In genomic region chr15:101369382-101370100, GRCm38 (mm10) we compare ENCODE assay signal across 10 mouse cellular contexts. TPM values are rescaled to one million over a fixed set of nuclear protein-coding genes. Genes with fewer than 3 reads are reported as not detected.
A peak's percentile ranks its signal among the peaks of the same experiment; 100 is the strongest.
DNase-seq lines count a peak whose midpoint lies in the region; ATAC-seq and TF ChIP-seq lines count a peak whose summit lies in the region.
"Had no signal": no experiment of that assay in that cellular context is flagged by ENCODE, and none has a peak within 500 bp of the region (broad histone marks: within the 10 kb centered on the region; RNA-seq: fewer than 3 reads in every experiment).

No protein-coding gene starts in this region.

- peak overlapping the region; percentile 77 for H3K27ac ChIP-seq in embryonic facial prominence, embryonic 14.5 days (replicated peaks; ENCODE audit: low read depth, low read length)
- peak overlapping the region; percentile 94 for H3K27ac ChIP-seq in stomach, embryonic 16.5 days (ENCODE audit: low read length)
- no peak overlapping the region for H3K27ac ChIP-seq in forebrain, embryonic 15.5 days (replicated peaks)
- H3K27ac ChIP-seq: midbrain, embryonic 13.5 days had no signal

- no peak overlapping the region; the same call in 1 of the 2 replicates for H3K9ac ChIP-seq in embryonic facial prominence, embryonic 14.5 days (ENCODE audit: low read depth, low read length)
- H3K9ac ChIP-seq in stomach, embryonic 16.5 days (ENCODE audit: low read length), result peak overlapping the region; percentile 70
- H3K9ac ChIP-seq in forebrain, embryonic 15.5 days (replicated peaks), result no peak overlapping the region
- H3K9ac ChIP-seq: midbrain, embryonic 13.5 days had no signal

- no peak for TF ChIP-seq POLR2A in lung, adult 2 months (IDR thresholded peaks at IDR 0.05; ENCODE audit: borderline replicate concordance, extremely low read depth, low read depth, low read length)

- no peaks in the 10 kb centered on the region for H3K36me3 ChIP-seq in embryonic facial prominence, embryonic 14.5 days (ENCODE audit: control insufficient read depth, insufficient read depth, low read length)
- H3K36me3 ChIP-seq in stomach, embryonic 16.5 days (ENCODE audit: control insufficient read depth, insufficient read depth, low read length), result no peaks in the 10 kb centered on the region
- H3K36me3 ChIP-seq in forebrain, embryonic 15.5 days, result no peaks in the 10 kb centered on the region
- H3K36me3 ChIP-seq: midbrain, embryonic 13.5 days had no signal

- H3K4me3 ChIP-seq in lung, adult 2 months (replicated peaks; ENCODE audit: extremely low read depth, low read depth, low read length), result no peak overlapping the region
- no peak overlapping the region for H3K4me3 ChIP-seq in embryonic facial prominence, embryonic 14.5 days (ENCODE audit: low read depth, low read length)
- H3K4me3 ChIP-seq in stomach, embryonic 16.5 days (replicated peaks; ENCODE audit: low read length), result peak overlapping the region; percentile 28
- H3K4me3 ChIP-seq in forebrain, embryonic 15.5 days, result no peak overlapping the region
- H3K4me3 ChIP-seq: midbrain, embryonic 13.5 days had no signal

- WGBS in lung, adult 2 months, result 49% methylated on average over 12 of the region's 12 CpGs
- 29% methylated on average over 9 of the region's 12 CpGs for WGBS in embryonic facial prominence, embryonic 14.5 days
- 38% methylated on average over 12 of the region's 12 CpGs for WGBS in stomach, embryonic 16.5 days
- WGBS in forebrain, embryonic 15.5 days, result 32% methylated on average over 12 of the region's 12 CpGs

- H3K9me3 ChIP-seq in embryonic facial prominence, embryonic 14.5 days (ENCODE audit: control insufficient read depth, low read length), result no peaks in the 10 kb centered on the region
- no peaks in the 10 kb centered on the region for H3K9me3 ChIP-seq in stomach, embryonic 16.5 days (replicated peaks; ENCODE audit: control insufficient read depth, low read length)
- no peaks in the 10 kb centered on the region for H3K9me3 ChIP-seq in forebrain, embryonic 15.5 days
- H3K9me3 ChIP-seq: midbrain, embryonic 13.5 days had no signal

- peak; percentile 65 to 75 for DNase-seq in lung, adult 18-20 months
- DNase-seq in lung, adult 2 months, result no peak
- DNase-seq in embryonic facial prominence, embryonic 14.5 days (ENCODE audit: low spot score), result no peak
- peak; percentile 56 to 57 for DNase-seq in heart, postnatal 14 days
- no peak for DNase-seq in spleen, postnatal 10 days (ENCODE audit: low spot score in 2 of 2)
- DNase-seq: thymus, postnatal 4 days had no signal

- no peak; the same call in 1 of the 2 replicates for ATAC-seq in embryonic facial prominence, embryonic 14.5 days (ENCODE audit: low read depth)
- no peak for ATAC-seq in stomach, embryonic 16.5 days (ENCODE audit: insufficient read depth, low FRiP score)
- no peak for ATAC-seq in forebrain, embryonic 15.5 days (replicated peaks)
- ATAC-seq: midbrain, embryonic 13.5 days had no signal

- no peak for TF ChIP-seq CTCF in lung, adult 2 months (IDR thresholded peaks at IDR 0.05; ENCODE audit: insufficient read depth, low read length)

- intact Hi-C loops in heart, postnatal 14 days (cut with DNase I), result no loop called here

- H3K27me3 ChIP-seq in embryonic facial prominence, embryonic 14.5 days (replicated peaks; ENCODE audit: control insufficient read depth, insufficient read depth, low read length), result 0 out of 2 replicates have a peak, but pooled peaks cover 2% of the 10 kb centered on the region
- no peaks in the 10 kb centered on the region for H3K27me3 ChIP-seq in stomach, embryonic 16.5 days (ENCODE audit: control insufficient read depth, insufficient read depth, low read length)
- H3K27me3 ChIP-seq in forebrain, embryonic 15.5 days, result no peaks in the 10 kb centered on the region

- peaks cover 52% of the 10 kb centered on the region for H3K4me1 ChIP-seq in lung, adult 2 months (ENCODE audit: control insufficient read depth, insufficient read depth, low read length)
- peaks cover 26% of the 10 kb centered on the region for H3K4me1 ChIP-seq in embryonic facial prominence, embryonic 14.5 days (ENCODE audit: control insufficient read depth, insufficient read depth, low read length)
- peaks cover 54% of the 10 kb centered on the region for H3K4me1 ChIP-seq in stomach, embryonic 16.5 days (ENCODE audit: control insufficient read depth, insufficient read depth, low read length)
- peaks cover 8% of the 10 kb centered on the region; the same call in 1 of the 2 replicates for H3K4me1 ChIP-seq in forebrain, embryonic 15.5 days
- H3K4me1 ChIP-seq: midbrain, embryonic 13.5 days had no signal

- peak overlapping the region; percentile 28; the same call in 1 of the 2 replicates for H3K4me2 ChIP-seq in embryonic facial prominence, embryonic 14.5 days (ENCODE audit: low read depth, low read length)
- peak overlapping the region; percentile 42 for H3K4me2 ChIP-seq in stomach, embryonic 16.5 days (ENCODE audit: low read depth, low read length)
- no peak overlapping the region for H3K4me2 ChIP-seq in forebrain, embryonic 15.5 days (replicated peaks)
- H3K4me2 ChIP-seq: midbrain, embryonic 13.5 days had no signal

RNA-seq across cellular contexts. Expression of gene Krt80, which starts 0.4 kb away (rescaled TPM):
- 130 and 155 TPM in 2 replicates for polyA plus RNA-seq in lung, adult 2 months (2012; rRNA removed)
- 5.5 and 9.5 TPM in 2 replicates for polyA plus RNA-seq in embryonic facial prominence, embryonic 14.5 days (2014; fragmentation: Nextera tagmentation; extraction: Ambion mirVana)
- total RNA-seq in heart, postnatal 14 days (2021), result 1 to 10 TPM; 1.1 to 1.6 TPM
- 37.4 and 64.5 TPM in 2 replicates for polyA plus RNA-seq in stomach, embryonic 16.5 days (2015; fragmentation: Nextera tagmentation; extraction: Ambion mirVana)
- 0.08 TPM in 1 of 2 replicates, not detected in the other for polyA plus RNA-seq in forebrain, embryonic 15.5 days (2015; fragmentation: Nextera tagmentation; extraction: Ambion mirVana)
- polyA plus RNA-seq: forebrain, embryonic 11.5 days had no signal

RNA-seq across cellular contexts. Expression of gene Krt7, which starts 41.3 kb away (rescaled TPM):
- polyA plus RNA-seq in lung, adult 2 months (2012; rRNA removed), result 136 and 143 TPM in 2 replicates
- 25.1 and 33.0 TPM in 2 replicates for polyA plus RNA-seq in embryonic facial prominence, embryonic 14.5 days (2014; fragmentation: Nextera tagmentation; extraction: Ambion mirVana)
- total RNA-seq in heart, postnatal 14 days (2021), result 1 to 10 TPM; 3.2 to 3.4 TPM
- polyA plus RNA-seq in stomach, embryonic 16.5 days (2015; fragmentation: Nextera tagmentation; extraction: Ambion mirVana), result 378 and 523 TPM in 2 replicates
- 0.26 and 0.46 TPM in 2 replicates for polyA plus RNA-seq in forebrain, embryonic 15.5 days (2015; fragmentation: Nextera tagmentation; extraction: Ambion mirVana)

Comparison
In these comparisons a context has a peak if more than half of its experiments do, and no peak if none do; other contexts are left out.
1. DNase-seq: peak in lung, adult 18-20 months (2 of 2) and heart, postnatal 14 days (2 of 2); none in lung, adult 2 months (single experiment), embryonic facial prominence, embryonic 14.5 days (single experiment) and spleen, postnatal 10 days (0 of 2).
2. RNA of gene Krt7, which starts 41.3 kb away (polyA plus RNA-seq): 378 to 523 TPM in stomach, embryonic 16.5 days, 136 to 143 TPM in lung, adult 2 months and 25.1 to 33.0 TPM in embryonic facial prominence, embryonic 14.5 days; 0.26 to 0.46 TPM in forebrain, embryonic 15.5 days; every median in the first group is over 10 times any median in the second.